Mouse (Mus musculus): ENCODE results near the gene Prss47.

DNA sequence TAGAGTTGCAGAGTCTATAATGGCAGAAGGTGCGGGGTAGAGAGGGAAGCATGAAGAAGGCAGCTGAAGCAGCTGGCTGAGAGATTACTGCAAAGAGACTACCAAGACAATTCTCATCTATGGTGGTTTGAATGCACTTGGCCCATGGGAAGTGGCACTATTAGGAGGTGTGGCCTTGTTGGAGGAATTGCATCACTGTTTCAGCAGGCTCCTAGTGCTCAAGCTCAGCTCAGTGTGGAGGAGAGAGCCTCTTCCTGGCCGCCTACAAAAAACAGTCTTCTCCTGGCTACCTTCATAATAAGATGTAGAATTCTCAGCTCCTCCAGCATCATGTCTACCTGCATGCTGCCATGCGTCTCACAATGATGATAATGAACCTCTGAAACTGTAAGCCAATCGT lies 43.4 kb upstream of the Prss47 start:
- no peak for TF ChIP-seq POLR2A (IDR thresholded peaks at IDR 0.05; ENCODE audit: borderline replicate concordance, extremely low read depth, low read depth, low read length)
- TF ChIP-seq CTCF (IDR thresholded peaks at IDR 0.05; ENCODE audit: insufficient read depth, low read length) = no peak

Measured in lung, adult 2 months (tissue).